Mouse (Mus musculus): ENCODE results near the gene Foxi2.

Gene Foxi2

GRCm38 (mm10) chr7:135410237-135410965 is at the start of gene Foxi2:
Gene Foxi2 (plus strand): TSS chr7:135410308.
- no peak for DNase-seq (ENCODE audit: low spot score)

GRCm38 (mm10) chr7:135364606-135365005 is 45.5 kb upstream of the Foxi2 start:
- no peak for DNase-seq (ENCODE audit: low spot score)

DNA sequence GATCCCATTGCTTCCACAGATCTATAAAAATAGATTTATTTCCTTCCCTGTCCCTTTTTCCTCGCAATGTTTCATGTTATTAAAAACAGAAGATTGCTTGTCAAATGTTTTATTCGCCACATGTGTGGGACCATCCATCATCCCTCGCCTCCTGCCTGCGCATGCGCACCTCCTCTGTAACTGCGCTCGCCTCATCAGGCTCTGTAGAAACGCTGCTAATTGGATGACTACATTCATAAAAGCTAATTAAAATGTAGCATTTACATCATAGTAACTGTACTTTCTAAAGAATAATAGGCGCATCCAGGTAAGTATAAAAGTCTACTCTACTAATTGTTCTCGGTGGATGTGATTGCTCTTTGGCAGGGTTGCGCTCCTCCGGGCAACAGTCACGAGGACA is 34.1 kb upstream of the Foxi2 start:
- DNase-seq (ENCODE audit: low spot score) = no peak

DNA sequence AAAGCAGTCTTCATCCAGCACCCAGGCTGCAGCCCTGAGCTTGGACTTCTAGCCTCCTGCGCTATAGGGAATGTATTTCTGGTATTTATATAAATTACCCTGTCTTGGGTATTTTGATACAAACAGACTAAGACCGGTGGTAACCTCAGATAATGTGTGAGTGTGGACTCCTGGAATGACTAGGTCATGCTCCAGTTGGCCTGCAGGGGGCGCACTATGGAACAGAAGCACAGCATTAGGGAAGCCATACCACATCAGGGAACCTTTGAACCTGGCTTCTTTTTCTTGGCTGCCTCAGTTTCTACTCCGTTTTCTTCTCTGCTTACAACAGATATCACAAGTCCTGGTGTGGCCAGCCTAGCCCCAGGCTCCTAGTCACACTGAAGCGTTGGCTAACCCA is 33.2 kb upstream of the Foxi2 start:
- DNase-seq (ENCODE audit: low spot score) = no peak

- DNase-seq (ENCODE audit: low spot score) = no peak
Measured at GRCm38 (mm10) chr7:135378331-135378730, 31.8 kb upstream of the Foxi2 start.

DNA sequence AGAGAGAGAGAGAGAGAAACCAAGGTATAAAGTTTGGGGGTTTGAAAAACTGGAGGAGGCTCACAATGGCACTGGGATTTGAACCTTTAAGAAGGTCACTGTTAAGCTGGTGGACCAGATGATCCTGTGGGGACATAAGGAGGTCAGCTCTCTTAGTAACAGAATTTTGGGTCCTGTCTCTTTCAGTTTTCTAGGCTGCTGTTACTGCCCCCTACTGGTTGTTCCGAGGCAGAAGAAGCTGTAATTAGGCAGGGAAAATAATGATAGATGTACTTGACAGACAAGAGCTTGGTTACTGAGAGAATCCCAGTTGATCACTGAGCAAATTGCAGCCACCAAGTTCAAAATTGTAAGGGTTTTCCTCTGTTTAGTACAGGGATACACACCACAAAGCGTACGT is 21.1 kb upstream of the Foxi2 start:
- peak; percentile 60 for DNase-seq (ENCODE audit: low spot score)

DNA sequence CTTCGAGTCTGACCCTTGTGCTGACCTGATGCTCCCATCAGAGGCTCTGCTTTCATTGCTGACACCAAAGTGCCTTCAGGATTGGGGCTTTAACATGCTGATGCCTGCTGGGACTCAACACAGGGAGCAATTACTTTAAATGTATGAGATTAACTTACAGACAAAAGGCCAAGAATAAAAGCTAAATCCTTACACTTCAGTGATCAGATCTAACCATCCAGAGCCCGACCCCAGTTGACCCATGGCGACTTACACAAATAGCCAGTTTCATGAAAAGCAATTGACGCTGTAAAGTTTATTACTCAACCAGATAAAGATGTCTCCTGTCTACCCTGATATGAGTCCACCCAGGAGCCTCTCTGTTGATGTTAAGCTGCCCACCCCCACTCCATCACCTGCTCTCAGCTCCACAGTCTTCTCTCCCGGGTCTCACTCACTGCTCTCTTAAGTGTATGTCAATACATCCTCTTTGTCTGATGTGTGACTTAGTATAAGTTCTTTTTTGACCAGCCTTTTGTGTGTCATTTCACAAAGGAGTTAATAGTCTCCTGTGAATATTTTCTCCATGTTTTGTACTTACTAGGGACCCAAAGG is 17.1 kb upstream of the Foxi2 start:
- peak; percentile 64 for DNase-seq (ENCODE audit: low spot score)

- no peak for DNase-seq (ENCODE audit: low spot score)
Measured at GRCm38 (mm10) chr7:135394436-135394835, 15.7 kb upstream of the Foxi2 start.

DNA sequence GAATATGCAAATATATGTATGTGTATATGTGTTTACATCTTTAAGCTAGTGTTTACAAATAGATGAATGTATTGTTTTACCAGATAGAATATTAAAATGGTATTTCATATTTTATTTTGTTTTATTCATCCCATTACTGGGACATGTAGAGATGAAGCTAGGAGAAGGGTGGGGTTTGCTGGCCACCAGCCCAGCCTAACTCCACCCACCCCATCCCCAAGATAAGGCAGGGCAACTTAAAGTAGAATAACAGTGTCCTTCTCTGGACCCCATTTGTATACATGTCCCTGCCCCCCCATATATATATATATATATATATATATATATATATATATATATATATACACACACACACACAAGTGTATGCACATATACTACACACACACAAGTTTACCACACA is 14.9 kb upstream of the Foxi2 start:
- no peak for DNase-seq (ENCODE audit: low spot score)

DNA sequence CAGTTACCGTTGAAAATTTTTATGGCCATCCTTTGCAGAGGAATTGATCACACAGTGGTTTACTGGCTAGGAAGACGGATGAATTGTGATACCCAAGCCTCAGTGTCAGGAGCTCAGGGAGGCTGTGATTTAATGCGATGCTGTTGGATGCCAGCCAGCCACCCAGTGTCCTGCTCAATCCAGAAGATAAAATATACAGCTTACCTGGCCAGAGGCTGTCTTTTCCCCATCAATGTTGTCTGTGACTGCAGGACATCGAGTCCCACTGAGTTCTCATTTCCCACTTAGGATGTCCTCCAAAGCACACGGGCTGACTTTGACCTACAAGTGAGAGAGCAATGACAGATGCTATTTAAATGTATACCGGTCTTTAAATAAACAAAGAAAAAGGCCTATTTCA is 13.0 kb upstream of the Foxi2 start:
- no peak for DNase-seq (ENCODE audit: low spot score)

- DNase-seq (ENCODE audit: low spot score) = no peak
Measured at GRCm38 (mm10) chr7:135397874-135398273, 12.2 kb upstream of the Foxi2 start.

DNA sequence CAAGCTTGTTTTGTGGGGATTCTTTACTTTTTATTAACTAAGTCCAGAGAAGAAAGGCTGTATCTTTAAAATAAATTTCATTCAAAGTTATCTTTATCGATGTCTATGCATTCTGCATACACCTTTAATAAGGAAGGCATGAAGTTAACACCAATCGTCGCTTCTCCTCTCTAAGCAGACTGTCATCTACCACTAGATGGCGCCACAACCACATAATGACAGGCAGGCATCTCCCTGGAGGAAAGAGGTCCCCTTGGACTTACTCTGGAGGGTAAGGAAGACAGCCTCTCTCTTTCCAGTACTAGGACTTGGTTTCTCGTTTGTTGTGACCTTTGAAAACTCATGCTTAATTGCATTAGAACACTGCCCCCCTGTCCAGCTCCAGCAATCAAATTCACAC is 6.7 kb upstream of the Foxi2 start:
- DNase-seq (ENCODE audit: low spot score) = peak; percentile 92

- DNase-seq (ENCODE audit: low spot score) = no peak
Measured at GRCm38 (mm10) chr7:135406761-135407160, 3.3 kb upstream of the Foxi2 start.

DNA sequence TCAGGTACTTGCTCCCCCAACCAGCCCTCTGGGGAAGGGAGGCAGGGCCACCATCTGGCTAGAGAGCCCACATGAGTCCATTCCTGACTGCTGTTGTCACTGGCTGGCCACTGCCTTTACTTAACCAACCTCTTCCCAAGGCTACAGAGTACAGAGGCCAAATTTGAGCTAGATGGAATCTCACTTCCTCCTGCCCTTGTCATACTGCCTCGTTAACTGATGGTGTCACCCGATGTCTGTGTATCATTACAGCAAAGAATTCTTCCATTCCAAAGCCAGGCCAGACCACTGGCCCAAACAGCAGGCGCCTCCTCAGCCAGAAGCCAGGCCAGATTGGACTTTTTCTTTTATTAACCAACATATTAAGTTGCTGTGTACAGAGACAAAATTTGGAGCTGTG is 1.6 kb upstream of the Foxi2 start:
- no peak for DNase-seq (ENCODE audit: low spot score)

DNA sequence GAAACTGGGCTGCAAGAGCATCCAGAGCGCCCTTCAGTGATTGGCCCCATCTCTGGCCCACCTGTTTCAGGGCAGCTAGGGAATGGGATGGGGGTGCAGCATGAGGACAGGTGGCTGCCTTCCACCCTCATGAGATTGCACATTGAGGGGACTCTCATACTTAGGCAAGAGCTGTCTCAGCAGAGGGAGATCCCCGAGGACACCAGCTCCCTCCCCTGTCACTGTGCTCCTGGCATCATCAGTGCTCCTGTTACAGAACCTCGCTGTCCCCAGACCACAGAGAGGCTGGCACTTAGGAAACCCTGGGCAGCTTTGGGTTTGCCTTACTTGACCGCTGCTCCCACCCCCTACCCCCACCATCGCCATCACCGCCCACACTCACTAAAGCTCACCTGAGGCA is 2.2 kb downstream of the Foxi2 start:
- DNase-seq (ENCODE audit: low spot score) = no peak

- DNase-seq (ENCODE audit: low spot score) = no peak
Measured at GRCm38 (mm10) chr7:135428840-135429239, 18.7 kb downstream of the Foxi2 start.

DNA sequence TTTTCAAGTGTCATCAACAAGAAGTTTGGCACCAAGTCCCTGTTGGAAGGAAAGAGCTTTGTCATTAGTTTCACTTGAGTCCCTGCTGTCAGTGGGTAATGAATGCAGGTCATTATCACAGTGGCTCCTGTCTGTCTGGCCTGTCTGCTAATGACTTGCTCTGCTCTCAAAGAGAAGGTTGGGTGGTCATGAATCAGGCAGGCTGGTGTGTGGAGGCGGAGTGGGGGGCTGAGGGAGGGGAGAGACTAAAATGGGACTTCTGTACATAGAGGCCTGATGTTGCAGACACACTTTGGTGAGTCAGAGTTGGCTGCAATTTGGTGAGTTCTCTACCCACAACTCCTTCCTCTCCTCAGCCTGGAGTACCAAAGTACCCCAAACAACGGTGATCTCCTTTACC is 20.8 kb downstream of the Foxi2 start:
- peak; percentile 16 for DNase-seq (ENCODE audit: low spot score)

GRCm38 (mm10) chr7:135443903-135444302 is 33.8 kb downstream of the Foxi2 start:
- no peak for DNase-seq (ENCODE audit: low spot score)

DNA sequence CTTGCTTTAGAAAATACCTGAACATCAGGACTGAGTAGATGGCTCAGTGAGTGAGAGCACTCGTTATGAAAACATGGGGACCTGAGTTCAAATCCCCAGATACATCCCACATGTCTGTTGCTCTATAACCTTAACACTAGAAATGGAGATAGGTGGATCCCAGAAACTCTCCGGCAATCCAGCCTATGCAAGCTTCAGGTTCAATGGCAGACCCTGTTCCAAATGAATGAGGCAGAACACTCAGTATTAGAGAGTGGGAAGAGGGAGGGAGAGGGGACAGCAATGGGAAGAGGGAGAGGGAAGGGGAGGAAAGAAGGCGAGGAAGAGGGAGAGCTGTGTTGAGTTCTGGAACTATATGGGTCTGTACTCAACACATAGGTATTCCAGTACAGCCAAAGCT is 41.2 kb downstream of the Foxi2 start:
- no peak for DNase-seq (ENCODE audit: low spot score)

DNA sequence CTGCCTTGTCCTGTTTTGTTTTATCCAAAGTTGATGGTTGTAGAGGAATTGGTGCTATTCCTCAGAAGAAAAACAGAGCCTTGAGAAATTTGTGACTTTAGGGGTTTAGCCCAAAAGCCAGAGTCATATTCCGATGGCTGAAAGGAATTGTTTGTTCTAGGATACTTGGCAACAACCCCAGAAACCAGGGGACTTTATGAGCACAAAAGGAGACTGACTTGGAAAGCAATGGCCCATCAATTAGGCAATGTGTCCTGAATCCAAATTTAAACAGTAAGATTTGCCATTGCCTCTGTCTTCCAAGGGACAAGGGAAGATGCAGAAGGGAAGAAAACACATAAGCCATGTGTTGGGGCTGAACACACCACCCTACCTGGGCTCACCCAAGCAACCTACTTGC is 42.3 kb downstream of the Foxi2 start:
- DNase-seq (ENCODE audit: low spot score) = no peak

GRCm38 (mm10) chr7:135453690-135454089 is 43.6 kb downstream of the Foxi2 start:
- DNase-seq (ENCODE audit: low spot score) = no peak
